Mouse (Mus musculus) forebrain, embryonic 11.5 days (tissue): ENCODE measurements around the gene Vmn1r218. TPM values are rescaled to one million over a fixed set of nuclear protein-coding genes. Genes with fewer than 3 reads are reported as not detected.

ENCODE experiments used
- ATAC-seq: fragments of 200-750 bp; cut with Nextera tagmentation; replicated peaks from 2 replicates; pipeline ENCODE4 v1.8.0; 2017; ENCODE audit warnings: moderate TSS enrichment; ENCODE audit not compliant: low FRiP score
- DNase-seq: peaks from one replicate; pipeline ENCODE4 v3.0.0-alpha.2; 2017; ENCODE audit warnings: low spot score
- H3K27ac ChIP-seq: fragments of 300-500 bp; sonication (generic); 2 replicates; pipeline ENCODE4 v1.5.1; 2014; ENCODE audit warnings: low read depth, low read length
- H3K27me3 ChIP-seq: fragments of 300-500 bp; sonication (generic); 2 replicates; pipeline ENCODE4 v1.6.1; 2014; ENCODE audit warnings: mild to moderate bottlenecking, low read length, mixed read lengths; ENCODE audit not compliant: control insufficient read depth, insufficient read depth
- H3K36me3 ChIP-seq: fragments of 300-500 bp; sonication (generic); 2 replicates; pipeline ENCODE4 v1.6.1; 2014; ENCODE audit warnings: mild to moderate bottlenecking, low read length, moderate library complexity, mixed read lengths; ENCODE audit not compliant: control insufficient read depth, insufficient read depth
- H3K4me1 ChIP-seq: fragments of 300-500 bp; sonication (generic); replicated peaks from 2 replicates; pipeline ENCODE4 v1.6.1; 2014; ENCODE audit warnings: low read length, mixed read lengths; ENCODE audit not compliant: control insufficient read depth, insufficient read depth
- H3K4me2 ChIP-seq: fragments of 300-500 bp; sonication (generic); 2 replicates; pipeline ENCODE4 v1.6.1; 2014; ENCODE audit warnings: low read depth, mild to moderate bottlenecking, low read length, moderate library complexity, mixed read lengths; ENCODE audit not compliant: severe bottlenecking
- H3K4me3 ChIP-seq: fragments of 300-500 bp; sonication (generic); 2 replicates; pipeline ENCODE4 v1.5.1; 2014; ENCODE audit warnings: low read depth, low read length
- H3K9ac ChIP-seq: fragments of 300-500 bp; sonication (generic); 2 replicates; pipeline ENCODE4 v1.6.1; 2014; ENCODE audit warnings: low read length
- H3K9me3 ChIP-seq: fragments of 300-500 bp; sonication (generic); 2 replicates; pipeline ENCODE4 v1.6.1; 2016; ENCODE audit warnings: low read length, mixed read lengths; ENCODE audit not compliant: control insufficient read depth
- WGBS: fragments of 180-500 bp; shearing (Covaris S2); extraction: QIAGEN DNeasy Blood & Tissue Kit; methylation state at CpG from one replicate; pipeline ENCODE4 v1.1.7; 2014; 5-methylcytosine and 5-hydroxymethylcytosine counted together
- polyA plus RNA-seq: library from polyadenylated mRNA; unstranded; fragments of >200 nt; fragmentation: Nextera tagmentation; extraction: Ambion mirVana; gene quantifications from 2 replicates; pipeline ENCODE4 v1.2.1, GENCODE M21; 2014

Vmn1r218 gene
- polyA plus RNA-seq, 1 experiment from 2014 or later = 0.03 TPM

DNA sequence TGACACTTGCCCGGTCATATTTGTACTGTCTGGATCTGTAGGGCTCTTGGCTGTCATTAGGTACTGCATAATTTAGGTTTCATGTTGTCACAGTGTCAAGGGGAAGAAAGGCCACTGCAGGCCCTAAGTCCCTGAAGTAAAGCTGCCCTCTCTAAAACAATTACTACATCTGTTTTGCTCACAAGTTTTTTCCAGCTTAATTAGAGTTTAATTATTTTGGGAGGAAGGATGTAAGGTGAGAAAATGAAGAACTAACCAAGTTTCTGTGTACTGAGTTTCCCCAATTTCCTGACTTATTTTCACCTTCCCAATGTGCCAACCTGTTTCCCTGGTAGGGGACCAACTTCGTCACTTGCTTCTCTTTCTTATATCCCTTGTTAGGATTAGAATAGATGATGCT, 54.9 kb downstream of the Vmn1r218 start, which contains the start of gene Vmn1r220:
Gene Vmn1r220, minus strand, starts transcription at position 101 of the 400 bp plus-strand sequence.
- H3K27me3 ChIP-seq = no peaks in the 10 kb centered on the region
- no peak within 1 kb of the TSS for H3K27ac ChIP-seq
- 85% methylated on average over 2 of the region's 2 CpGs for WGBS
- no peak within 1 kb of the TSS for H3K9ac ChIP-seq
- H3K9me3 ChIP-seq = no peaks in the 10 kb centered on the region
- H3K4me2 ChIP-seq = no peak within 1 kb of the TSS
- no peaks in the 10 kb centered on the region for H3K36me3 ChIP-seq
- DNase-seq (no peak), ATAC-seq (no peak)
- no peak within 1 kb of the TSS for H3K4me3 ChIP-seq
- H3K4me1 ChIP-seq = no peaks in the 10 kb centered on the region

Other genes with a start within 250 kb of the Vmn1r218 start
- not detected in 2 replicates for gene Vmn1r212, start 248.9 kb upstream of the Vmn1r218 start, polyA plus RNA-seq
- not detected in 2 replicates for gene Vmn1r213, start 125.5 kb upstream of the Vmn1r218 start, polyA plus RNA-seq
- gene Vmn1r214, start 102.7 kb upstream of the Vmn1r218 start, polyA plus RNA-seq = not detected in 2 replicates
- not detected in 2 replicates for gene Vmn1r215, start 65.1 kb upstream of the Vmn1r218 start, polyA plus RNA-seq
- not detected in 2 replicates for gene Vmn1r217, start 14.9 kb upstream of the Vmn1r218 start, polyA plus RNA-seq
- gene Vmn1r219, start 26.2 kb downstream of the Vmn1r218 start, polyA plus RNA-seq = not detected in 2 replicates
- gene Vmn1r220, start 54.8 kb downstream of the Vmn1r218 start, polyA plus RNA-seq = not detected in 2 replicates
- gene Vmn1r221, start 81.0 kb downstream of the Vmn1r218 start, polyA plus RNA-seq = not detected in 2 replicates
- gene Vmn1r222, start 102.8 kb downstream of the Vmn1r218 start, polyA plus RNA-seq = 0.16 TPM in 1 of 2 replicates, not detected in the other
- not detected in 2 replicates for gene Vmn1r223, start 114.0 kb downstream of the Vmn1r218 start, polyA plus RNA-seq
- 61.9 and 72.7 TPM in 2 replicates for gene Zfp322a, start 236.1 kb downstream of the Vmn1r218 start, polyA plus RNA-seq